Mouse (Mus musculus): Measurements from ENCODE around the gene Dennd5b. TPM values are rescaled to one million over a fixed set of nuclear protein-coding genes. Genes with fewer than 3 reads are reported as not detected.
A peak's percentile ranks its signal among the peaks of the same experiment; 100 is the strongest.

Dennd5b gene
- polyA plus RNA-seq, 1 experiment from 2014 or later = 17.0 TPM

- H3K27ac ChIP-seq (ENCODE audit: low read depth, low read length) = no peak overlapping the region
- H3K4me1 ChIP-seq (ENCODE audit: control insufficient read depth, insufficient read depth, low read length) = peaks cover 1% of the 10 kb centered on the region; the same call in 1 of the 2 replicates
- no peaks in the 10 kb centered on the region for H3K27me3 ChIP-seq (ENCODE audit: control insufficient read depth, insufficient read depth, low read length)
- no peaks in the 10 kb centered on the region for H3K9me3 ChIP-seq (ENCODE audit: control insufficient read depth, low read length)
- no peak overlapping the region for H3K9ac ChIP-seq (ENCODE audit: low read length)
- ATAC-seq (ENCODE audit: low FRiP score) = no peak
- no peak overlapping the region for H3K4me2 ChIP-seq
- no peak overlapping the region for H3K4me3 ChIP-seq (ENCODE audit: low read depth, low read length)
- 79% methylated on average over 1 of the region's 1 CpGs for WGBS
- no peaks in the 10 kb centered on the region for H3K36me3 ChIP-seq (ENCODE audit: control insufficient read depth, insufficient read depth, low read length)
- no peak for DNase-seq (ENCODE audit: low spot score, missing footprints)
These were observed 6.9 kb downstream of the Dennd5b start for GRCm38 (mm10) chr6:149094555-149094954.

GRCm38 (mm10) chr6:149093465-149093864, 8.0 kb downstream of the Dennd5b start:
- H3K4me1 ChIP-seq (ENCODE audit: control insufficient read depth, insufficient read depth, low read length) = no peaks in the 10 kb centered on the region

GRCm38 (mm10) chr6:149092406-149092805, 9.1 kb downstream of the Dennd5b start:
- no peak for ATAC-seq (ENCODE audit: low FRiP score)
- no peaks in the 10 kb centered on the region for H3K4me1 ChIP-seq (ENCODE audit: control insufficient read depth, insufficient read depth, low read length)
- H3K9me3 ChIP-seq (ENCODE audit: control insufficient read depth, low read length) = no peaks in the 10 kb centered on the region
- H3K27me3 ChIP-seq (ENCODE audit: control insufficient read depth, insufficient read depth, low read length) = no peaks in the 10 kb centered on the region
- H3K4me2 ChIP-seq = no peak overlapping the region
- 95% methylated on average over 6 of the region's 6 CpGs for WGBS
- no peak overlapping the region for H3K9ac ChIP-seq (ENCODE audit: low read length)
- no peak for DNase-seq (ENCODE audit: low spot score, missing footprints)
- no peak overlapping the region for H3K27ac ChIP-seq (ENCODE audit: low read depth, low read length)
- no peak overlapping the region for H3K4me3 ChIP-seq (ENCODE audit: low read depth, low read length)
- H3K36me3 ChIP-seq (ENCODE audit: control insufficient read depth, insufficient read depth, low read length) = no peaks in the 10 kb centered on the region

More at GRCm38 (mm10) chr6:149093465-149093864, 8.0 kb downstream of the Dennd5b start:
- DNase-seq (ENCODE audit: low spot score, missing footprints) (no peak), ATAC-seq (ENCODE audit: low FRiP score) (no peak)
- 65% methylated on average over 5 of the region's 5 CpGs for WGBS
- no peaks in the 10 kb centered on the region for H3K36me3 ChIP-seq (ENCODE audit: control insufficient read depth, insufficient read depth, low read length)
- H3K9ac ChIP-seq (ENCODE audit: low read length) = no peak overlapping the region
- no peak overlapping the region for H3K4me3 ChIP-seq (ENCODE audit: low read depth, low read length)
- H3K27me3 ChIP-seq (ENCODE audit: control insufficient read depth, insufficient read depth, low read length) = no peaks in the 10 kb centered on the region
- H3K27ac ChIP-seq (ENCODE audit: low read depth, low read length) = no peak overlapping the region
- no peak overlapping the region for H3K4me2 ChIP-seq
- no peaks in the 10 kb centered on the region for H3K9me3 ChIP-seq (ENCODE audit: control insufficient read depth, low read length)

GRCm38 (mm10) chr6:149077136-149077808, 24.2 kb downstream of the Dennd5b start:
- Histone ChIP-seq H3K9ac (ENCODE audit: low read length) (no peak overlapping the region), H3K27me3 (ENCODE audit: control insufficient read depth, insufficient read depth, low read length) (no peaks in the 10 kb centered on the region), H3K27ac (ENCODE audit: low read depth, low read length) (no peak overlapping the region), H3K4me3 (ENCODE audit: low read depth, low read length) (no peak overlapping the region), H3K4me2 (no peak overlapping the region), H3K36me3 (ENCODE audit: control insufficient read depth, insufficient read depth, low read length) (peaks cover 2% of the 10 kb centered on the region; the same call in 1 of the 2 replicates), H3K9me3 (ENCODE audit: control insufficient read depth, low read length) (no peaks in the 10 kb centered on the region), H3K4me1 (ENCODE audit: control insufficient read depth, insufficient read depth, low read length) (no peaks in the 10 kb centered on the region)
- DNase-seq (ENCODE audit: low spot score, missing footprints) (no peak), ATAC-seq (ENCODE audit: low FRiP score) (peak; percentile 52; the same call in 1 of the 2 replicates)
- 87% methylated on average over 1 of the region's 1 CpGs for WGBS

- no peak for DNase-seq (ENCODE audit: low spot score, missing footprints)
- Histone ChIP-seq H3K4me3 (ENCODE audit: low read depth, low read length) (no peak overlapping the region), H3K27ac (ENCODE audit: low read depth, low read length) (no peak overlapping the region), H3K4me1 (ENCODE audit: control insufficient read depth, insufficient read depth, low read length) (no peaks in the 10 kb centered on the region), H3K27me3 (ENCODE audit: control insufficient read depth, insufficient read depth, low read length) (no peaks in the 10 kb centered on the region), H3K9me3 (ENCODE audit: control insufficient read depth, low read length) (no peaks in the 10 kb centered on the region), H3K4me2 (no peak overlapping the region), H3K9ac (ENCODE audit: low read length) (no peak overlapping the region), H3K36me3 (ENCODE audit: control insufficient read depth, insufficient read depth, low read length) (peaks cover 2% of the 10 kb centered on the region; the same call in 1 of the 2 replicates)
- ATAC-seq (ENCODE audit: low FRiP score) = no peak
- 95% methylated on average over 4 of the region's 4 CpGs for WGBS
These were observed 27.6 kb downstream of the Dennd5b start for GRCm38 (mm10) chr6:149073854-149074253.

- H3K4me2 ChIP-seq = no peak overlapping the region
- H3K27ac ChIP-seq (ENCODE audit: low read depth, low read length) = no peak overlapping the region
- H3K9me3 ChIP-seq (ENCODE audit: control insufficient read depth, low read length) = no peaks in the 10 kb centered on the region
- 88% methylated on average over 3 of the region's 3 CpGs for WGBS
- no peaks in the 10 kb centered on the region for H3K4me1 ChIP-seq (ENCODE audit: control insufficient read depth, insufficient read depth, low read length)
- no peak for DNase-seq (ENCODE audit: low spot score, missing footprints)
- ATAC-seq (ENCODE audit: low FRiP score) = no peak
- H3K36me3 ChIP-seq (ENCODE audit: control insufficient read depth, insufficient read depth, low read length) = peaks cover 2% of the 10 kb centered on the region; the same call in 1 of the 2 replicates
- no peak overlapping the region for H3K4me3 ChIP-seq (ENCODE audit: low read depth, low read length)
- H3K27me3 ChIP-seq (ENCODE audit: control insufficient read depth, insufficient read depth, low read length) = no peaks in the 10 kb centered on the region
- no peak overlapping the region for H3K9ac ChIP-seq (ENCODE audit: low read length)
These were observed 28.6 kb downstream of the Dennd5b start for GRCm38 (mm10) chr6:149072873-149073272.

- ATAC-seq (ENCODE audit: low FRiP score) (no peak), DNase-seq (ENCODE audit: low spot score, missing footprints) (no peak)
- 83% methylated on average over 4 of the region's 4 CpGs for WGBS
- Histone ChIP-seq H3K4me2 (no peak overlapping the region), H3K4me3 (ENCODE audit: low read depth, low read length) (no peak overlapping the region), H3K27ac (ENCODE audit: low read depth, low read length) (no peak overlapping the region), H3K4me1 (ENCODE audit: control insufficient read depth, insufficient read depth, low read length) (no peaks in the 10 kb centered on the region), H3K9me3 (ENCODE audit: control insufficient read depth, low read length) (no peaks in the 10 kb centered on the region), H3K27me3 (ENCODE audit: control insufficient read depth, insufficient read depth, low read length) (no peaks in the 10 kb centered on the region), H3K9ac (ENCODE audit: low read length) (no peak overlapping the region), H3K36me3 (ENCODE audit: control insufficient read depth, insufficient read depth, low read length) (peaks cover 2% of the 10 kb centered on the region; the same call in 1 of the 2 replicates)
These were observed 30.8 kb downstream of the Dennd5b start for GRCm38 (mm10) chr6:149070592-149071124.

GRCm38 (mm10) chr6:149063382-149063781, 38.1 kb downstream of the Dennd5b start:
- Histone ChIP-seq H3K4me1 (ENCODE audit: control insufficient read depth, insufficient read depth, low read length) (no peaks in the 10 kb centered on the region), H3K4me3 (ENCODE audit: low read depth, low read length) (no peak overlapping the region), H3K9ac (ENCODE audit: low read length) (no peak overlapping the region), H3K27ac (ENCODE audit: low read depth, low read length) (no peak overlapping the region), H3K9me3 (ENCODE audit: control insufficient read depth, low read length) (no peaks in the 10 kb centered on the region), H3K36me3 (ENCODE audit: control insufficient read depth, insufficient read depth, low read length) (no peaks in the 10 kb centered on the region), H3K4me2 (no peak overlapping the region), H3K27me3 (ENCODE audit: control insufficient read depth, insufficient read depth, low read length) (no peaks in the 10 kb centered on the region)
- DNase-seq (ENCODE audit: low spot score, missing footprints) = no peak
- no peak for ATAC-seq (ENCODE audit: low FRiP score)

GRCm38 (mm10) chr6:149060670-149061387, 40.7 kb downstream of the Dennd5b start:
- Histone ChIP-seq H3K9ac (ENCODE audit: low read length) (no peak overlapping the region), H3K36me3 (ENCODE audit: control insufficient read depth, insufficient read depth, low read length) (no peaks in the 10 kb centered on the region), H3K4me2 (no peak overlapping the region), H3K27ac (ENCODE audit: low read depth, low read length) (no peak overlapping the region), H3K9me3 (ENCODE audit: control insufficient read depth, low read length) (no peaks in the 10 kb centered on the region), H3K27me3 (ENCODE audit: control insufficient read depth, insufficient read depth, low read length) (no peaks in the 10 kb centered on the region), H3K4me3 (ENCODE audit: low read depth, low read length) (no peak overlapping the region), H3K4me1 (ENCODE audit: control insufficient read depth, insufficient read depth, low read length) (no peaks in the 10 kb centered on the region)
- DNase-seq (ENCODE audit: low spot score, missing footprints) (no peak), ATAC-seq (ENCODE audit: low FRiP score) (no peak)
- 88% methylated on average over 5 of the region's 5 CpGs for WGBS

Data from midbrain, embryonic 11.5 days (tissue).